In genomic region chr6:136828681-136829080, GRCm38 (mm10) we compare ENCODE assay signal across 1 mouse cellular context.
TF ChIP-seq lines count a peak whose summit lies in the region.

No protein-coding gene starts in this region.

TF ChIP-seq in CH12.LX, 34 proteins besides CTCF, POLR2A, EP300 and RAD21:
- TF ChIP-seq NELFE (IDR thresholded peaks at IDR 0.05; ENCODE audit: low read depth, low read length) (no peak), ETS1 (conservative IDR thresholded peaks at IDR 0.05; ENCODE audit: low read depth, low read length) (no peak), MXI1 (IDR thresholded peaks at IDR 0.05; ENCODE audit: low read depth, low read length) (no peak), MAFK (IDR thresholded peaks at IDR 0.05; ENCODE audit: insufficient replicate concordance, low read length) (no peak), ZNF384 (IDR thresholded peaks at IDR 0.05; ENCODE audit: low read depth, low read length) (no peak), SIN3A (IDR thresholded peaks at IDR 0.05; ENCODE audit: low read length) (no peak), KAT2A (IDR thresholded peaks at IDR 0.05; ENCODE audit: insufficient replicate concordance, low read length) (no peak)
